Mouse (Mus musculus) heart, adult 2 months (tissue): Measurements from ENCODE around the gene Ada. TPM values are rescaled to one million over a fixed set of nuclear protein-coding genes. Genes with fewer than 3 reads are reported as not detected.

Experiments used
- DNase-seq, 2 experiments: peaks; one replicate each; pipeline ENCODE4 v3.0.0; 2021
- H3K27ac ChIP-seq: fragments of 200-600 bp; 2 replicates; pipeline ENCODE4 v1.8.1; 2022
- H3K27me3 ChIP-seq: fragments of 200-500 bp; 2 replicates; pipeline ENCODE4 v1.6.1; 2012; ENCODE audit warnings: mild to moderate bottlenecking, low read length, inconsistent platforms, mixed read lengths; ENCODE audit not compliant: control insufficient read depth, insufficient read depth
- H3K36me3 ChIP-seq: fragments of 200-500 bp; 2 replicates; pipeline ENCODE4 v1.6.1; 2012; ENCODE audit warnings: low read length, inconsistent platforms; ENCODE audit not compliant: control insufficient read depth, insufficient read depth
- H3K4me1 ChIP-seq: fragments of 200-500 bp; 2 replicates; pipeline ENCODE4 v1.6.1; 2011; ENCODE audit warnings: low read length; ENCODE audit not compliant: control insufficient read depth, insufficient read depth
- H3K4me3 ChIP-seq: fragments of 200-600 bp; 2 replicates; pipeline ENCODE4 v1.8.1; 2022
- H3K79me2 ChIP-seq: fragments of 200-500 bp; replicated peaks from 2 replicates; pipeline ENCODE4 v1.6.1; 2012; ENCODE audit warnings: mild to moderate bottlenecking, inconsistent platforms, low read length, moderate library complexity, mixed read lengths; ENCODE audit not compliant: control insufficient read depth, insufficient read depth
- H3K9ac ChIP-seq: fragments of 200-500 bp; 2 replicates; pipeline ENCODE4 v1.6.1; 2012; ENCODE audit warnings: low read depth, mild to moderate bottlenecking, control low read depth, inconsistent platforms, low read length, mixed read lengths
- CTCF ChIP-seq: fragments of 200-600 bp; IDR thresholded peaks from 2 replicates; pipeline ENCODE4 v1.8.1; 2022; ENCODE audit warnings: antibody characterized with exemption, mild to moderate bottlenecking, moderate library complexity
- EP300 ChIP-seq: fragments of 200-500 bp; IDR thresholded peaks from 2 replicates; pipeline ENCODE4 v1.6.1; 2011; ENCODE audit warnings: low read depth, low read length, control low read depth; ENCODE audit not compliant: insufficient read depth
- POLR2A ChIP-seq: fragments of 200-500 bp; IDR thresholded peaks from 2 replicates; pipeline ENCODE4 v1.6.1; 2011; ENCODE audit warnings: mild to moderate bottlenecking, low read depth, low read length, control low read depth; ENCODE audit not compliant: insufficient read depth
- WGBS: fragments of 180-500 bp; shearing (Covaris S2); methylation state at CpG from one replicate; pipeline ENCODE4 v1.1.7; 2018; 5-methylcytosine and 5-hydroxymethylcytosine counted together
- intact Hi-C: fragments of 180-260 bp; cut with DNase I; formaldehyde crosslinking; loops from one replicate; pipeline ENCODE4 v1.15.1; 2025
- polyA plus RNA-seq: library from polyadenylated mRNA; depleted of rRNA; stranded (reverse); fragments of >200 nt; gene quantifications from 2 replicates; pipeline ENCODE4 v1.2.3, GENCODE M21; 2012
- total RNA-seq, 2 experiments: library from RNA; stranded (reverse); gene quantifications; 2 replicates each; pipeline ENCODE4 v1.2.3; 2021

Gene Ada
- total and polyA plus RNA-seq, 3 experiments, result 0.61 to 1.0 (median 0.65) TPM

DNA sequence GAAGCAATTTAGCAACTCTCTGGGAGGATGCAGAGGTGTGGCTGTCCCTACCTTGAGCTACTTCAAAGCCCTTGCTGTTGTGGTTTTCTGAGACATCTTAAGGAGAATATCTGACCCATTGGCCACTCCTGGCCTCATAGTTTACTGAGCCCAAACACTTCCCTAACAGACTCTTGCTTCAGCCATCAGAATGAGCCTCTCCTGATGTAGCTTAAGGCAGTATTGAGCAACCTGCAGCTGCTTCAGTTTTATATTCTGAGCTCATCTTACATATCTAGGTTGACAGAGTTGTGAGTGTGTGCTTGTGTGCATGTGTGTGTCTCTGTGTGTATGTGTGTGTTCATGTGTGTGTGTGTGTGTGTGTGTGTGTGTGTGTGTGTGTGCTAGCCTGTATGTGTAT, 16.2 kb upstream of the Ada start:
- DNase-seq, result no peak
- Histone ChIP-seq H3K4me3 (no peak overlapping the region), H3K79me2 (no peaks in the 10 kb centered on the region), H3K4me1 (no peaks in the 10 kb centered on the region), H3K9ac (no peak overlapping the region), H3K27ac (no peak overlapping the region), H3K27me3 (no peaks in the 10 kb centered on the region), H3K36me3 (no peaks in the 10 kb centered on the region)
- intact Hi-C loops, result no loop called here
- no peak for TF ChIP-seq EP300
- TF ChIP-seq CTCF, result no peak
- no peak for TF ChIP-seq POLR2A

DNA sequence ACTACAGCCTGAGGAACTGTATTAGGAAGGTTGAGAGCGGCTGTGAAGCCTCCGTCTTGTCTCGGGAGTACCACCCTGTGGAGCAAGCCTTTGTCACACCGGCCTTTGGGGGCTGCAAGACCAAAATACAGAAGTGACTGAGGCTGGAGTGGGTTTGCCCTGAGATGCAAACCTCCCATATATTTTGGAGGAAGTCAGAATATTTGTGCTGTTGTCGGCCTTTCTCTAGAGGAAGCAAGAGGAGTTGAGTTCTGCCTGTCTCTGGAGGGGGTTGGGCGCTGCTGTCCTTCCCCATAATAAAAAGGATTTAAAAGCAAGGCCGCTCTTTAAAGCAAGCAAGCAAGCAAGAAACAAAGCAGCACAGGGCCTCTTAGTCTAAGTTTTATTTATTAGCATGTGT, 11.4 kb upstream of the Ada start:
- peak in 1 of 2 experiments; percentile 27 for DNase-seq
- no peaks in the 10 kb centered on the region for H3K79me2 ChIP-seq
- no peaks in the 10 kb centered on the region for H3K27me3 ChIP-seq
- no peak overlapping the region for H3K9ac ChIP-seq
- TF ChIP-seq CTCF (no peak), EP300 (no peak), POLR2A (no peak)
- peaks cover under 1% of the 10 kb centered on the region; the same call in 1 of the 2 replicates for H3K4me1 ChIP-seq
- 85% methylated on average over 7 of the region's 7 CpGs for WGBS
- H3K4me3 ChIP-seq, result no peak overlapping the region
- intact Hi-C loops, result no loop called here
- no peak overlapping the region for H3K27ac ChIP-seq
- H3K36me3 ChIP-seq, result no peaks in the 10 kb centered on the region

GRCm38 (mm10) chr2:163760589-163760988, 10.6 kb upstream of the Ada start:
- Histone ChIP-seq H3K9ac (no peak overlapping the region), H3K79me2 (no peaks in the 10 kb centered on the region), H3K27ac (no peak overlapping the region), H3K36me3 (no peaks in the 10 kb centered on the region), H3K27me3 (no peaks in the 10 kb centered on the region), H3K4me3 (no peak overlapping the region), H3K4me1 (peaks cover 2% of the 10 kb centered on the region; the same call in 1 of the 2 replicates)
- no peak for DNase-seq
- WGBS, result 76% methylated on average over 6 of the region's 6 CpGs
- TF ChIP-seq CTCF, result no peak
- TF ChIP-seq EP300, result no peak
- no peak for TF ChIP-seq POLR2A
- intact Hi-C loops, result no loop called here

- Histone ChIP-seq H3K36me3 (no peaks in the 10 kb centered on the region), H3K27me3 (no peaks in the 10 kb centered on the region), H3K79me2 (no peaks in the 10 kb centered on the region), H3K27ac (no peak overlapping the region), H3K4me1 (peaks cover 2% of the 10 kb centered on the region; the same call in 1 of the 2 replicates), H3K4me3 (no peak overlapping the region), H3K9ac (no peak overlapping the region)
- DNase-seq, result no peak
- TF ChIP-seq POLR2A (no peak), EP300 (no peak), CTCF (no peak)
- intact Hi-C loops, result no loop called here
- WGBS, result 66% methylated on average over 2 of the region's 2 CpGs
Observed at GRCm38 (mm10) chr2:163758146-163758545, 8.1 kb upstream of the Ada start.

DNA sequence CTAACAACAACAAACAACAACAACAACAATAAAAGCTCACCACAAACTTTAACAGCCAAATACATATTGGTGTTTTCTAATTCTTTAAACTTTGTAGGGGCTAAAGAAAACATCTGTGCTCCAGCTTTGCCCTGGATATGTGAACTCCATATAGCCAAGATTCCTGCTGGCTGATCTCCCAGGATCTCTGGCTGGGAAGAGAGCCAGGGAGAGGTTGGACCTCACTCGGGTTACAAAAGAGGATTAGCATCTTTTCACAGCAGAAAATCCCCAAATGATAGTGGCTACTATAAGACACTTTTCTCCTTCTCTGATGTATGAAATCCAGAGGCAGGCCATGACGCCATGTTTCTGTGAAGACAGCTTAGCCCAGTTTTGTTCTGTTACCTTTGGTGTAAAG, 6.7 kb upstream of the Ada start:
- intact Hi-C loops, result no loop called here
- Histone ChIP-seq H3K36me3 (no peaks in the 10 kb centered on the region), H3K27me3 (no peaks in the 10 kb centered on the region), H3K79me2 (no peaks in the 10 kb centered on the region), H3K4me3 (no peak overlapping the region), H3K27ac (no peak overlapping the region), H3K9ac (no peak overlapping the region), H3K4me1 (peaks cover 2% of the 10 kb centered on the region; the same call in 1 of the 2 replicates)
- TF ChIP-seq EP300, result no peak
- no peak for TF ChIP-seq POLR2A
- TF ChIP-seq CTCF, result no peak
- WGBS, result 41% methylated on average over 2 of the region's 2 CpGs
- peak; percentile 55 to 65 for DNase-seq

GRCm38 (mm10) chr2:163754228-163754627, 4.2 kb upstream of the Ada start:
- Histone ChIP-seq H3K4me3 (no peak overlapping the region), H3K27ac (no peak overlapping the region), H3K9ac (no peak overlapping the region), H3K36me3 (no peaks in the 10 kb centered on the region), H3K79me2 (no peaks in the 10 kb centered on the region), H3K27me3 (0 out of 2 replicates have a peak, but pooled peaks cover 2% of the 10 kb centered on the region), H3K4me1 (peaks cover 2% of the 10 kb centered on the region)
- TF ChIP-seq CTCF (no peak), POLR2A (no peak), EP300 (no peak)
- WGBS, result 86% methylated on average over 5 of the region's 5 CpGs
- intact Hi-C loops, result no loop called here
- no peak for DNase-seq
